Mouse (Mus musculus) spleen, adult 12 weeks (tissue): ENCODE measurements around the gene Mgst3.
"Not testable (repeated sequence)": the region's sequence is repeated elsewhere in the genome, so short reads cannot be mapped to it uniquely, and the experiment has no call there.

ENCODE experiments used
- DNase-seq: peaks from one replicate; pipeline ENCODE4 v3.0.0; 2022; ENCODE audit warnings: low spot score

Gene Mgst3

DNA sequence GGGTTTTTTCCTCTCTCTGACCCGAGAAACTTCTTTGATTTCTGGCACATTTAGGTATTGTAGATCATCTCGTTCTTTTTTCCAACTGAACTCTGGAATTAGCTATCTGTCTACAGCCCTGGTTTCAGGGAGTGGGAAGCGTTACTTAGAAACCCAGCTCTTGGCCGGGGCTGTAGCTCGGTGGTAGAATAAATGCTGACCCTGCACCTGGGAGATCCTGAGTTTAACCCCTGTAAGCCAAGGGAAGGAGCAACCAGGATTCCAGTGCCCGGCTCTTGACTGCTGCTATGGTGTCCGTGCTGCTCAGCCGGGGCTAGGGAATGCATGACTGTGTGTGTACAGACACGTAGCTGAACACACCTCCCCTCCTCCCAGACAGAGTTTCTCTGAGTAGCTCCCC is 34.9 kb downstream of the Mgst3 start:
- DNase-seq = no peak

GRCm38 (mm10) chr1:167357387-167357786 is 36.3 kb downstream of the Mgst3 start:
- no peak for DNase-seq

GRCm38 (mm10) chr1:167352403-167352802 is 41.2 kb downstream of the Mgst3 start:
- no peak for DNase-seq

DNA sequence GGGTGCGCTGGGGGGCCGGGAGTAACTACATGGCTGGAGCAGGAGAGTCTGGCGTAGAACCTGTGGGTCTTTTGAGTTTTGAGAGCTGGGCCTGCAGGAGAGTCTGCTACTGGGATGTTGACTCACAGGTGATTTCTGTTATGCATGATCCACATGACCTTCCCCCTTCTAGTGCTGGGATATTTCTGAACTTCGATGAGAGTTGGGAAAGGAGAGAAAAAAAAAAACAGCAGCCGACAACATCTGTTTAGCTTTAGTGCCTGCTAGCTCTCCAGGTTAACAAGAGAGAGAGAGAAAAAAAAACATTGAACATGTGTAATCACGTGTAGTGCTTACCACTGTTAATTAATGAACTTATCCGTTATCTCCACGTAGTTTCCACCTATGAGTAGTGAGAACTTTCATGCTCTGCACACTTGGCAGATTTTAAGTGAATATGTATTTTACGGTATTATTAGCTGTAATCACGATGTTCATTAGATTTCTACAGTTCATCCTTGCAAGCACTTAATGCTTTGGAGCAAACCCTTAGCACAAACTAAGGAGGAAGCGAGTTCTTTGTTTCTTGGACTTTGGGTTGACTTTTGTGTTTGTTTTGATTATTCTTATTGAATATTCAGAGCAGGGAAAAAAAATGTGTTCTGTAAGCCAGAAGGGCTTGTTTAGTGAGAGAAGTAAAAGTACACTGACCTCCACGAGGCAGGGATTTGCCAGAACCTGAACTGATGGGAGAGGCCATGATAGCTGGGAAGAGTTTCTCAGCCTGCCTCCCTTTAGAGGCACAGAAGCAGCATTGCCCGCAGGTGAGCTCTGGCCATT is 42.8 kb downstream of the Mgst3 start:
- no peak for DNase-seq

- peak; percentile 84 for DNase-seq
Measured at GRCm38 (mm10) chr1:167349815-167350596, 43.6 kb downstream of the Mgst3 start, which contains the start of gene Aldh9a1. Aldh9a1 (plus strand) TSS chr1:167349991.

- not testable (repeated sequence) for DNase-seq
Measured at GRCm38 (mm10) chr1:167349206-167349605, 44.4 kb downstream of the Mgst3 start.

DNA sequence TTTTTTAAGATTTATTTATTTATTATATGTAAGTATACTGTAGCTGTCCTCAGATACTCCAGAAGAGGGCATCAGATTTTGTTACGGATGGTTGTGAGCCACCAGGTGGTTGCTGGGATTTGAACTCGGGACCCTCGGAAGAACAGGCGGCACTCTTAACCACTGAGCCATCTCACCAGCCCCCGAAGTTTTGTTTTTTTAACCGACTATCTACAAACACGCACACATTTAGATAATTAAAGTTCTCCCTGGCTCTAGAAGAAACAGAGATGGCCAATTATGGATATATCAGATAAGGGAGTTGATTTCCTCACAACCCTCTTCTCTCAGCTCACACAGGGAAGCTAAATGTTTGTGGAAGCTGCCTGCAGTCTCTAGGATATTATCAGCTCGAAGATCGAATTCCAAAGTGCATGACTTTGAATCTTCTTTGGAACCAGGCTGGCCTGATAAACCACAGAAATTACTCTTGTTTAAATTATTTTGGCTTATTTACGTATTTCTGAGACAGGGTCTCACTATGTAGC is 47.6 kb downstream of the Mgst3 start:
- not testable (repeated sequence) for DNase-seq

DNA sequence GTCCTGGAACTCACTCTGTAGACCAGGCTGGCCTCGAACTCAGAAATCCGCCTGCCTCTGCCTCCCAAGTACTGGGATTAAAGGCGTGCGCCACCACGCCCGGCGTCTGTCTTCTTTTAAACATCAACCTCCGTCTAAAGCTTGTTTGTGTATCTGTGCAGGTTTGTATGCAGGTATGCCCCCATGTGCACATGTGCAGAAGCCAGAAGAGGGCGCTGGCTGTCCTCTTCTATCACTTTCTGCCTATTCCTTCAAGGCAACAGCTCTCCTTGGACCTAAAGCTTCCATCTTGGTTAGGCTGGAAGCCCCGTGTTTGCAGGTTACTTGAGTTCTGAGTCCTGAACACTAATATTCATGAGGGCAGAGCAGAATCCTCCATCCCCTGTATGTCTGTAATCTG is 50.8 kb downstream of the Mgst3 start:
- no peak for DNase-seq

DNA sequence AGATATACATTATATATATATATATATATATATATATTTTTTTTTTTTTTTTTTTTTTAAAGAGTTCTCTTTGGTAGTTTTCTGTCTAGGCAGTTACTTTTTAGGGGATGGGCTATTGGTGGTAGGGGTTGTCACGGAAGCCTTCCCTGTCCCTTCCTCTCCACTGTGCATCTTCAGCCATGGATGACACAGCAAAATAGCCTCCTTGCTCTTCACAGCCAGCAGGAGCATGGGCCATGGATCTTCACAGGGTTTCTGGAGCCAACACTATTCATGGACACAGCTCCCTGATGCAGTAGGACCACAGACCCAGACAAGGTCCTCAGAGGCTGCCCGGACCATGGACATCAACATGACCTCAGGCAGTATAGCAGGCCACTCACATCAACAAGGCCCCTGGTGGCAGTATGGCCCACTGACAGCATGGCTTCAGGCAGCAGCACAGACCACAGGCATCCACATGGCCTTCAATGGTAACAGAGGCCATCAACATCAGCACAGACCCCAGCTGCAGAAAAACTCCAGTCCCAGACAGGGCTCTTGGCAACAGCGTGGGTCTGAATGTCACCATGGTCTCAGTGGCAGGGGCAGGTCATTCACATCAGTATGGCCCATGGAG is 52.6 kb downstream of the Mgst3 start:
- peak; percentile 15 for DNase-seq

DNA sequence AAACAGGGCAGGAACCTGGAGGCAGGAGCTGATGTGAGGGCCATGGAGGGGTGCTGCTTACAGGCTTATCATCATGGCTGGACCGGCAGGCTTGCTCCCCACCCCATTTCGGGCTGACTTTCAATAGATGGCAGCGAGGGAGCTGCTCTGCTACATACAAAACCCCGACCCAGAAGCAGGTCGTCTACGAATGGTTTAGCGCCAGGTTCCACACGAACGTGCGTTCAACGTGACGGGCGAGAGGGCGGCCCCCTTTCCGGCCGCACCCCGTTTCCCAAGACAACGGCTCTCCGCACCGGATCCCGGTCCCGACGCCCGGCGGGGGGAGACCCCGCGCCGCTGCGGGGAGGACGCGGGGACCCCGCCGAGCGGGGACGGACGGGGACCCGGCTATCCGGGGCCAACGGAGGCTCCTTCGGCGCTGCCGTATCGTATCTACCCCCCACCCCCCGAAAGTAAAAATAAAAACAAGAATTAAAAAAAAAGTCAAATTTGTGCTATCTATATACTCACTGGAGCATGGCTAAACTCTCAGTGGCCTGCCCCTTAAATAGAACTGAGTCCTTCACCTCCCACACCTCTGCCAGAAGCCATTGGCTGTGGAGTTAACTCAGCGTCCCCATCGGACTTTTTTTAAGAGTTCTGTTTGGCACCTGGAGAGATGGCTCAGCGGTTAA is 53.4 kb downstream of the Mgst3 start:
- peak; percentile 17 for DNase-seq

DNA sequence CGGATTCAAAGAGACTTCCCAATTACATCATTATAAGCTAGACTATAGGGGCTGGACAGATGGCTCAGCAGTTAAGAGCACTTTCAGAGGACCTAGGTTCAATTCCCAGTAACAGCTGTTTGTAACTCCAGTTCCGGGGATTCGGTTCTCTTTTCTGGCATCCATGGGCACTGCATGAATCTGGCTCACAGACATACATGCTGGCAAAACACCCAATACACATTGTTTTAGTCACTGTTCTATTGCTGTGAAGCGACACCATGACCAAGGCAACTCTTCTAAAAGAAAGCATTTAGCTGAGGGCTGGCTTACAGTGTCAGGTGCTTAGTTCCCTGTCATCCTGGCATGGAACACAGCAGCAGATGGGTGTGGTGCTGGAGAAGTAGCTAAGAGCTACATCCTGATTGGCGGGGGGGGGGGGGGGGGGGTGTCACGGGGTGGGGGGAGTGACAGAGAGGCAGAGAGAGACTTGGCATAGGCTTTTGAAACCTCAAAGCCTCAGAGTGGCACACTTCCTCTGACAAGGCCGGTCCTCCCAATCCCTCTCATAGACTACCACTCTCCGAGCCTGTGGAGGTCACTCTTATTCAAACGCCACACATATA is 54.4 kb downstream of the Mgst3 start:
- no peak for DNase-seq

- peak; percentile 74 for DNase-seq
Measured at GRCm38 (mm10) chr1:167337463-167338095, 56.1 kb downstream of the Mgst3 start.

DNA sequence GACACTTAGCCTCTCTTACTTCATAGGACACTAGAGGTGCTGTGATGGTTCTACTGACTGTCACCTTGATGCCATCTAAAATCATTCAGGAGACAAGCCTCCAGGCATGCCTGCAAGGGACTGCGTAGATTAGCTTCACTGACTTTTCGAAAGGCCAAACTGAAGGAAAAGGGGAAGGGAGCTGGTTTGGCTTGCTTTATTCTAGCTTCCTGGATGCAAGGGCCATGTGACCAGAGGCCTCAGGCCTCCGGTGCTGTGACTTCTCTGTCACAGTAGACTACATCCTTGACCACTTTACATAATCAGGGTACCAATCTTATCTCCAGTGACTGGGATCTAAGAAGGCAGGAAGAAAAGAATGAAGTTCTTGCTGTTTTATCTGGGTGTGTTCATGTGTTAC is 57.2 kb downstream of the Mgst3 start:
- DNase-seq = no peak

- no peak for DNase-seq
Measured at GRCm38 (mm10) chr1:167331106-167331505, 62.5 kb downstream of the Mgst3 start.

DNA sequence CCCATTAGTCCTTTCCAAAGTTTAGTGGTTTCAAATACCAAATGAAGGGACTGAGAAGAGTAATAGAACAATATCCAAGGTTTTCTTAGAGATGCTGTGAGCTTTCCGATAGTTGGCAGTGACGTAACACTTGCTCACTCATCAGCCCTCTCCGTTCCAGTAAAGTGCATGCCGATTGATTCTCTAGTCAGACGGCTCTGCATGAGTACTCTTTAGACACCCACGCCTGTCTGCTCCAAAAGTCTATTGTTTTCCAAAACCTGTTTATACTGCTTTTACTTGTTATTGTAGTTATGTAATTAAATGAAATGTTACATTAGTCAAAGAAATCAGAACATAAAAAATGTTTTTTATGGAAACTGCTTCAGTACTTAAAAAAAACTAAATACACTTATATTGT is 64.9 kb downstream of the Mgst3 start:
- no peak for DNase-seq
